Mouse (Mus musculus): ENCODE measurements around the gene Svs2. TPM values are rescaled to one million over a fixed set of nuclear protein-coding genes. Genes with fewer than 3 reads are reported as not detected.

The Svs2 gene
- polyA plus RNA-seq, 1 experiment from 2014 or later = not detected

DNA sequence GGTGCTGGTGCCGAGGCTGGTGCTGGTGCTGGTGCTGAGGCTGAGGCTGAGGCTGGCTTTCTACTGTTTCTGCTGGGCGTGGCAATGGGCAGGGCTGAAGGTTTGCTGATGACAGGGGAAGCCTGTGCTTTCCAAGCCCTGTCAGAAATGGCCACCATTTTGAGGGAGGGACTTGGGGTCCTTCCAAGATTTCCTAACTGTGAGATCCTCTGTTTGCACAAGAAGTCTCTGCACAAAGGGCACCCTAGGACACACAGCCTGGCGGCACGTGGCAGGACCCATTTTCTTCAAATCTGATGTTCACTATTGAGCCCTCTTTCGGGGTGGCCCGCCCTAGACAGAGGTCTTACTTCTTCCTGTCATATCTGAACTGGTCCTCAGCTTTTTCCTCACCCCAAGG is 47.7 kb downstream of the Svs2 start, which contains the start of gene Wfdc12:
Gene Wfdc12 (minus strand): TSS at position 33 of the 400 bp plus-strand sequence.
- no peaks in the 10 kb centered on the region for H3K36me3 ChIP-seq (ENCODE audit: control insufficient read depth, insufficient read depth, low read length)
- WGBS = 82% methylated on average over 6 of the region's 6 CpGs
- no peak within 1 kb of the TSS for H3K27ac ChIP-seq (ENCODE audit: low read length)
- no peaks in the 10 kb centered on the region for H3K9me3 ChIP-seq (ENCODE audit: control insufficient read depth, low read depth, low read length)
- no peak within 1 kb of the TSS for H3K9ac ChIP-seq (replicated peaks; ENCODE audit: low read depth, low read length)
- no peaks in the 10 kb centered on the region for H3K4me1 ChIP-seq (ENCODE audit: control insufficient read depth, insufficient read depth, low read length)
- H3K4me3 ChIP-seq (ENCODE audit: low read depth, low read length) = no peak within 1 kb of the TSS
- no peak for ATAC-seq (ENCODE audit: insufficient number of reproducible peaks, insufficient read depth, low FRiP score, low read depth)
- no peaks in the 10 kb centered on the region for H3K27me3 ChIP-seq (ENCODE audit: control insufficient read depth, insufficient read depth, low read length)
- no peak within 1 kb of the TSS for H3K4me2 ChIP-seq (replicated peaks; ENCODE audit: low read depth, low read length)

DNA sequence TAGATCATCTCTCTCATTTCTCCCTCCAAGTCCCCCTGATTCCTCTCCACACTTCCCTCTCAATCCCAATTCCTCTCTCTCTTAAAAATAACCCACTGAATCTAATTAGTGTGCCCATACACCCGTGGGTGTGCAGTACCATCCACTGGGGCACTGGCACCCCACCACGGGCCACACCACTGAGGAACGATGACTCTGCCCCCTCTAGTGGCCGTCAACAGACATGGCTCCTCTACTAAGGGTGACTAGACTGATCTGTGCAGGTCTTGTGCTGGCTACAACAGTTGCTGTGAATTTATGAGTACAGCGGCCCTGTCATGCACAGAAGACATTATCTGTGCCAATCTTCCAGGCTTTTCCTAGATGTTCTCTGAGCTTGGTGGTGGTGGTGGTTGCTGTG is 49.5 kb downstream of the Svs2 start:
- Histone ChIP-seq H3K4me2 (replicated peaks; ENCODE audit: low read depth, low read length) (no peak overlapping the region), H3K27me3 (ENCODE audit: control insufficient read depth, insufficient read depth, low read length) (no peaks in the 10 kb centered on the region), H3K27ac (ENCODE audit: low read length) (no peak overlapping the region), H3K36me3 (ENCODE audit: control insufficient read depth, insufficient read depth, low read length) (no peaks in the 10 kb centered on the region), H3K4me3 (ENCODE audit: low read depth, low read length) (no peak overlapping the region), H3K9me3 (ENCODE audit: control insufficient read depth, low read depth, low read length) (no peaks in the 10 kb centered on the region), H3K4me1 (ENCODE audit: control insufficient read depth, insufficient read depth, low read length) (no peaks in the 10 kb centered on the region), H3K9ac (replicated peaks; ENCODE audit: low read depth, low read length) (no peak overlapping the region)
- 32% methylated on average over 5 of the region's 5 CpGs for WGBS
- 0 out of 2 replicates have a peak, but pooled peaks have one; percentile 33 for ATAC-seq (ENCODE audit: insufficient number of reproducible peaks, insufficient read depth, low FRiP score, low read depth)

Other genes with a start within 250 kb of the Svs2 start
- 293 and 295 TPM in 2 replicates for gene Ywhab, start 243.5 kb downstream of the Svs2 start, polyA plus RNA-seq (2014; fragmentation: Nextera tagmentation; extraction: Ambion mirVana)
- 1.5 and 1.6 TPM in 2 replicates for gene Pabpc1l, start 213.0 kb downstream of the Svs2 start, polyA plus RNA-seq (2014; fragmentation: Nextera tagmentation; extraction: Ambion mirVana)
- 26.3 and 30.7 TPM in 2 replicates for gene Stk4, start 168.1 kb downstream of the Svs2 start, polyA plus RNA-seq (2014; fragmentation: Nextera tagmentation; extraction: Ambion mirVana)
- 61.5 and 67.7 TPM in 2 replicates for gene Tomm34, start 167.3 kb downstream of the Svs2 start, polyA plus RNA-seq (2014; fragmentation: Nextera tagmentation; extraction: Ambion mirVana)
- 0.14 and 0.15 TPM in 2 replicates for gene Kcns1, start 67.4 kb downstream of the Svs2 start, polyA plus RNA-seq (2014; fragmentation: Nextera tagmentation; extraction: Ambion mirVana)
- not detected in 2 replicates for gene Wfdc5, start 55.7 kb downstream of the Svs2 start, polyA plus RNA-seq (2014; fragmentation: Nextera tagmentation; extraction: Ambion mirVana)
- gene Wfdc12, start 47.9 kb downstream of the Svs2 start, polyA plus RNA-seq (2014; fragmentation: Nextera tagmentation; extraction: Ambion mirVana) = not detected in 2 replicates
- gene Wfdc15a, start 38.3 kb downstream of the Svs2 start, polyA plus RNA-seq (2014; fragmentation: Nextera tagmentation; extraction: Ambion mirVana) = not detected in 2 replicates
- 13.2 and 23.6 TPM in 2 replicates for gene Wfdc15b, start 16.8 kb downstream of the Svs2 start, polyA plus RNA-seq (2014; fragmentation: Nextera tagmentation; extraction: Ambion mirVana)
- gene Svs3b, start 18.2 kb upstream of the Svs2 start, polyA plus RNA-seq (2014; fragmentation: Nextera tagmentation; extraction: Ambion mirVana) = not detected in 2 replicates
- gene Svs4, start 40.0 kb upstream of the Svs2 start, polyA plus RNA-seq (2014; fragmentation: Nextera tagmentation; extraction: Ambion mirVana) = not detected in 2 replicates
- not detected in 2 replicates for gene Svs3a, start 50.8 kb upstream of the Svs2 start, polyA plus RNA-seq (2014; fragmentation: Nextera tagmentation; extraction: Ambion mirVana)
- gene Svs6, start 78.3 kb upstream of the Svs2 start, polyA plus RNA-seq (2014; fragmentation: Nextera tagmentation; extraction: Ambion mirVana) = not detected in 2 replicates
- not detected in 2 replicates for gene Svs5, start 94.3 kb upstream of the Svs2 start, polyA plus RNA-seq (2014; fragmentation: Nextera tagmentation; extraction: Ambion mirVana)
- 0.58 and 1.8 TPM in 2 replicates for gene Slpi, start 150.6 kb upstream of the Svs2 start, polyA plus RNA-seq (2014; fragmentation: Nextera tagmentation; extraction: Ambion mirVana)
- 0.14 and 6.6 TPM in 2 replicates for gene Rbpjl, start 164.7 kb upstream of the Svs2 start, polyA plus RNA-seq (2014; fragmentation: Nextera tagmentation; extraction: Ambion mirVana)
- gene Matn4, start 166.7 kb upstream of the Svs2 start, polyA plus RNA-seq (2014; fragmentation: Nextera tagmentation; extraction: Ambion mirVana) = 1.1 and 2.0 TPM in 2 replicates
- 104 and 120 TPM in 2 replicates for gene Sdc4, start 205.4 kb upstream of the Svs2 start, polyA plus RNA-seq (2014; fragmentation: Nextera tagmentation; extraction: Ambion mirVana)
- gene Sys1, start 218.5 kb upstream of the Svs2 start, polyA plus RNA-seq (2014; fragmentation: Nextera tagmentation; extraction: Ambion mirVana) = 65.0 and 67.6 TPM in 2 replicates
- gene Gm20458, start 222.5 kb upstream of the Svs2 start, polyA plus RNA-seq (2014; fragmentation: Nextera tagmentation; extraction: Ambion mirVana) = 7.0 and 19.1 TPM in 2 replicates
- gene Trp53tg5, start 235.3 kb upstream of the Svs2 start, polyA plus RNA-seq (2014; fragmentation: Nextera tagmentation; extraction: Ambion mirVana) = not detected in 2 replicates
- gene Dbndd2, start 247.6 kb upstream of the Svs2 start, polyA plus RNA-seq (2014; fragmentation: Nextera tagmentation; extraction: Ambion mirVana) = 8.8 and 17.9 TPM in 2 replicates